Mouse (Mus musculus) liver, embryonic 14.5 days (tissue): ENCODE data around the gene Ttyh2.
"Not testable (repeated sequence)": the region's sequence is repeated elsewhere in the genome, so short reads cannot be mapped to it uniquely, and the experiment has no call there.

Experiments
- CTCF ChIP-seq: IDR thresholded peaks from 2 replicates; pipeline ENCODE4 v1.5.1; 2016; ENCODE audit warnings: antibody characterized with exemption, low read depth, control low read depth
- EP300 ChIP-seq: IDR thresholded peaks from 2 replicates; pipeline ENCODE4 v1.6.1; 2016; ENCODE audit warnings: antibody characterized with exemption, low read depth

DNA sequence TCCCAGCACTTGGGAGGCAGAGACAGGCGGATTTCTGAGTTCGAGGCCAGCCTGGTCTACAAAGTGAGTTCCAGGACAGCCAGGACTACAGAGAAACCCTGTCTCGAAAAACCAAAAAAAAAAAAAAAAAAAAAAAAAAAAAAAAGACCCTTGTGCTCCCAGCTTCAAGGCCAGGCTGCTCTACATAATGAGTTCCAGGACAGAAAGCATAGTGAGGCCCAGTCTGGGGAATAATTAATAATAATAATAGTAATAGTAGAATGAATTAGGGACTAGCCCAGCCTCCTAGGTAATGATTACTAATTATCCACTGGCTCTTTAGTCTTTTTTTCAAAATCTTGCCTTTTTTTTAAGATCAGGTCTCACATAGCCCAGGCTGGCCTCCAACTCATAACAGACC is 435 bp upstream of the Ttyh2 start:
- not testable (repeated sequence) for TF ChIP-seq CTCF, EP300
